Mouse (Mus musculus): ENCODE results near the gene Klhl28.

DNA sequence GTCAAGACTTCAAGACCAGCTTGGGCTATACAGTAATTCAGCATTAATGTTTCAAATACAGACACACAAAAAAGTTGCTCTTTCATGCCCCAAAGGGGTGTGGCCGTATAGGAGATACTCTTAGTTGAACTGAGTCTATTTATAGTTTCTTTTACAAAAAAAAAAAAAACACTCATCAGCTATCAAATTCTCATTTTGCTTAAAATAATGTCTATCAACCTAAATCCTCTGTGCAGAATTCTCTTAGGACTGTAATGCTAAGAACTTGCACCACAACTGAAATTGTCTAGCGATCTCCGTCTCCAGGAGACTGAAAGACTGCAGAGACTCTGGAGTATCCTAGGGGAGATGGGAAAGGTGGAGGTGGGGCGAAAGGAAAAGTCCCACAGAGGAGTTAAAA is 774 bp downstream of the Klhl28 start:
- TF ChIP-seq CTCF (IDR thresholded peaks at IDR 0.05; ENCODE audit: control insufficient read depth, insufficient read depth, insufficient read length) (no peak), MAX (IDR thresholded peaks at IDR 0.05) (no peak), MYOD1 (IDR thresholded peaks at IDR 0.05; ENCODE audit: control insufficient read depth, insufficient read length, low read depth) (no peak), USF1 (IDR thresholded peaks at IDR 0.05; ENCODE audit: low read depth) (no peak), MYOG (IDR thresholded peaks at IDR 0.05; ENCODE audit: control insufficient read depth, extremely low read depth, insufficient read length) (no peak), CEBPB (IDR thresholded peaks at IDR 0.05; ENCODE audit: low read depth) (no peak)
